Mouse (Mus musculus) MEL (cell line): ENCODE data around the gene Fam76a. TPM values are rescaled to one million over a fixed set of nuclear protein-coding genes. Genes with fewer than 3 reads are reported as not detected.

Source experiments
- DNase-seq: peaks from one replicate; pipeline ENCODE4 v3.0.0; 2011; ENCODE audit warnings: low read depth, low spot score
- H3K27ac ChIP-seq: 2 replicates; pipeline ENCODE4 v1.5.1; 2012; ENCODE audit warnings: low read depth, mild to moderate bottlenecking, control low read depth, low read length, moderate library complexity; ENCODE audit not compliant: control insufficient read depth
- H3K27me3 ChIP-seq, 2 experiments: fragments of 150-350 bp in 1 of 2; sonication (generic) in 1 of 2; 2 replicates each; pipeline ENCODE4 v1.6.1; 2012; ENCODE audit warnings: low read length in 2 of 2, mild to moderate bottlenecking in 2 of 2, improper control_type of control experiment in 1 of 2, moderate library complexity in 1 of 2; ENCODE audit not compliant: insufficient read depth in 2 of 2, control insufficient read depth in 1 of 2
- H3K36me3 ChIP-seq, 2 experiments: 2 replicates each; pipeline ENCODE4 v1.6.1; 2012 to 2014; ENCODE audit warnings: low read length in 2 of 2, improper control_type of control experiment in 1 of 2, inconsistent platforms in 1 of 2, mild to moderate bottlenecking in 1 of 2; ENCODE audit not compliant: insufficient read depth in 2 of 2, control insufficient read depth in 1 of 2
- H3K4me1 ChIP-seq, 2 experiments: fragments of 150-350 bp in 1 of 2; sonication (generic) in 1 of 2; 2 replicates each; pipeline ENCODE4 v1.6.1; 2012; ENCODE audit warnings: low read length in 2 of 2, improper control_type of control experiment in 1 of 2, mild to moderate bottlenecking in 1 of 2; ENCODE audit not compliant: insufficient read depth in 2 of 2, control insufficient read depth in 1 of 2
- H3K4me3 ChIP-seq, 2 experiments: fragments of 150-350 bp in 1 of 2; sonication (generic) in 1 of 2; 2 replicates each; pipeline ENCODE4 v1.5.1; 2012; ENCODE audit warnings: low read depth in 2 of 2, low read length in 2 of 2, mild to moderate bottlenecking in 2 of 2, moderate library complexity in 2 of 2, control low read depth in 1 of 2, improper control_type of control experiment in 1 of 2; ENCODE audit not compliant: control insufficient read depth in 1 of 2, insufficient read depth in 1 of 2
- H3K79me2 ChIP-seq: 2 replicates; pipeline ENCODE4 v1.6.1; 2012; ENCODE audit warnings: mild to moderate bottlenecking, low read length, moderate library complexity; ENCODE audit not compliant: control insufficient read depth, poor library complexity, insufficient read depth
- H3K9ac ChIP-seq: 2 replicates; pipeline ENCODE4 v1.6.1; 2012; ENCODE audit warnings: low read depth, mild to moderate bottlenecking, control low read depth, low read length, moderate library complexity; ENCODE audit not compliant: control insufficient read depth, poor library complexity, severe bottlenecking
- H3K9me3 ChIP-seq: fragments of 150-350 bp; sonication (generic); replicated peaks from 2 replicates; pipeline ENCODE4 v1.6.1; 2012; ENCODE audit warnings: mild to moderate bottlenecking, low read length, improper control_type of control experiment, moderate library complexity; ENCODE audit not compliant: insufficient read depth
- BHLHE40 ChIP-seq: IDR thresholded peaks from 2 replicates; pipeline ENCODE4 v1.6.1; 2012; ENCODE audit warnings: low read depth, mild to moderate bottlenecking, inconsistent platforms, low read length, improper control_type of control experiment, borderline replicate concordance
- CHD1 ChIP-seq: IDR thresholded peaks from 2 replicates; pipeline ENCODE4 v1.6.1; 2012; ENCODE audit warnings: low read depth, mild to moderate bottlenecking, inconsistent platforms, low read length, improper control_type of control experiment
- EP300 ChIP-seq, 2 experiments: IDR thresholded peaks; 2 replicates each; pipeline ENCODE4 v1.6.1; 2011; ENCODE audit warnings: improper control_type of control experiment in 2 of 2, low read length in 2 of 2, low read depth in 1 of 2, mild to moderate bottlenecking in 1 of 2
- HCFC1 ChIP-seq: IDR thresholded peaks from 2 replicates; pipeline ENCODE4 v1.6.1; 2012; ENCODE audit warnings: low read depth, mild to moderate bottlenecking, inconsistent platforms, low read length, improper control_type of control experiment, moderate library complexity
- JUND ChIP-seq: IDR thresholded peaks from 2 replicates; pipeline ENCODE4 v1.6.1; 2011; ENCODE audit warnings: low read depth, mild to moderate bottlenecking, improper control_type of control experiment, low read length
- MXI1 ChIP-seq: IDR thresholded peaks from 2 replicates; pipeline ENCODE4 v1.6.1; 2011; ENCODE audit warnings: mild to moderate bottlenecking, low read depth, low read length, improper control_type of control experiment
- MYB ChIP-seq: IDR thresholded peaks from 2 replicates; pipeline ENCODE4 v1.6.1; 2011; ENCODE audit warnings: mild to moderate bottlenecking, low read depth, low read length, improper control_type of control experiment
- NRF1 ChIP-seq: IDR thresholded peaks from 2 replicates; pipeline ENCODE4 v1.6.1; 2014; ENCODE audit warnings: low read depth, mild to moderate bottlenecking, inconsistent platforms, low read length, improper control_type of control experiment, moderate library complexity; ENCODE audit not compliant: poor library complexity, insufficient read depth, severe bottlenecking
- POLR2AphosphoS2 ChIP-seq: IDR thresholded peaks from 2 replicates; pipeline ENCODE4 v1.6.1; 2011; ENCODE audit warnings: low read length, improper control_type of control experiment
- POLR2AphosphoS5 ChIP-seq: IDR thresholded peaks from 2 replicates; pipeline ENCODE4 v1.6.1; 2012; ENCODE audit warnings: low read depth, borderline replicate concordance, mild to moderate bottlenecking, inconsistent platforms, low read length, moderate library complexity, mixed read lengths
- SMC3 ChIP-seq: IDR thresholded peaks from 2 replicates; pipeline ENCODE4 v1.6.1; 2011; ENCODE audit warnings: low read depth, low read length, improper control_type of control experiment
- TAL1 ChIP-seq: IDR thresholded peaks from 2 replicates; pipeline ENCODE4 v1.6.1; 2012; ENCODE audit warnings: mild to moderate bottlenecking, inconsistent platforms, low read length, moderate library complexity, mixed read lengths
- TBP ChIP-seq: IDR thresholded peaks from 2 replicates; pipeline ENCODE4 v1.8.0; 2011; ENCODE audit warnings: low read depth, low read length, improper control_type of control experiment
- USF2 ChIP-seq, 2 experiments: IDR thresholded peaks; 2 replicates each; pipeline ENCODE4 v1.6.1; 2011 to 2012; ENCODE audit warnings: improper control_type of control experiment in 2 of 2, low read length in 2 of 2, borderline replicate concordance in 1 of 2, inconsistent platforms in 1 of 2, low read depth in 1 of 2, mild to moderate bottlenecking in 1 of 2; ENCODE audit not compliant: insufficient read depth in 1 of 2
- ZMIZ1 ChIP-seq: IDR thresholded peaks from 2 replicates; pipeline ENCODE4 v1.6.1; 2012; ENCODE audit warnings: low read depth, mild to moderate bottlenecking, inconsistent platforms, low read length, improper control_type of control experiment, moderate library complexity
- polyA plus RNA-seq, 2 experiments: library from polyadenylated mRNA; stranded (reverse) in 1 of 2; unstranded in 1 of 2; fragments of >175 nt in 1 of 2; fragments of >200 nt in 1 of 2; gene quantifications; 2 replicates each; pipeline versions ENCODE4 v1.2.1 to v1.2.4; 2012; ENCODE audit warnings: low replicate concordance in 2 of 2, low read depth in 1 of 2; ENCODE audit not compliant: insufficient read length in 2 of 2, insufficient read depth in 1 of 2, missing spikeins in 1 of 2
- total RNA-seq: library from RNA; depleted of rRNA; stranded (reverse); fragments of 300-350 nt; gene quantifications from 2 replicates; pipeline ENCODE4 v1.2.3, GENCODE M21; 2012

The Fam76a gene
- total and polyA plus RNA-seq, 3 experiments = 8.4 to 15.4 TPM; not detected in 1

- no peaks in the 10 kb centered on the region for H3K9me3 ChIP-seq
- no peak for DNase-seq
Measured at GRCm38 (mm10) chr4:132905843-132906360, 16.5 kb downstream of the Fam76a start.

GRCm38 (mm10) chr4:132904765-132905309 lies 17.5 kb downstream of the Fam76a start:
- Histone ChIP-seq H3K9ac (no peak overlapping the region), H3K27ac (no peak overlapping the region), H3K4me3 (no peak overlapping the region)
- TF ChIP-seq BHLHE40 (no peak), ZMIZ1 (no peak)
- TF ChIP-seq, all 39 proteins: peak for 0
- no peaks in the 10 kb centered on the region; a peak in 1 of 4 replicates for H3K36me3 ChIP-seq
- no peaks in the 10 kb centered on the region for H3K9me3 ChIP-seq
- no peaks in the 10 kb centered on the region for H3K27me3 ChIP-seq
- no peak for DNase-seq
- no peaks in the 10 kb centered on the region for H3K79me2 ChIP-seq
- no peaks in the 10 kb centered on the region for H3K4me1 ChIP-seq

More at GRCm38 (mm10) chr4:132905843-132906360, 16.5 kb downstream of the Fam76a start:
- Histone ChIP-seq H3K27me3 (no peaks in the 10 kb centered on the region), H3K79me2 (no peaks in the 10 kb centered on the region), H3K27ac (no peak overlapping the region), H3K36me3 (peaks cover 0 to 3% of the 10 kb centered on the region in 2 experiments; a peak in 1 of 4 replicates), H3K9ac (no peak overlapping the region), H3K4me1 (no peaks in the 10 kb centered on the region), H3K4me3 (no peak overlapping the region)
- TF ChIP-seq MXI1 (no peak), EP300 (IDR thresholded peaks at IDR 0.05; ENCODE audit: low read depth in 1 of 2, low read length in 2 of 2) (no peak), POLR2AphosphoS5 (no peak), JUND (no peak), USF2 (IDR thresholded peaks at IDR 0.05; ENCODE audit: borderline replicate concordance in 1 of 2, insufficient read depth in 1 of 2, low read depth in 1 of 2, low read length in 2 of 2) (no peak), NRF1 (no peak), MYB (no peak), POLR2AphosphoS2 (no peak), CHD1 (no peak), TBP (no peak), SMC3 (no peak), HCFC1 (no peak), TAL1 (no peak)
